Mouse (Mus musculus): Measurements from ENCODE around the gene Nptxr.
A peak's percentile ranks its signal among the peaks of the same experiment; 100 is the strongest.
"Not testable (repeated sequence)": the region's sequence is repeated elsewhere in the genome, so short reads cannot be mapped to it uniquely, and the experiment has no call there.

Gene Nptxr

GRCm38 (mm10) chr15:79822265-79823199 lies 18.0 kb upstream of the Nptxr start:
- peak in 1 of 2 experiments; percentile 31 for DNase-seq

GRCm38 (mm10) chr15:79818325-79818724 lies 13.8 kb upstream of the Nptxr start:
- DNase-seq: peak in 1 of 2 experiments; percentile 32

DNA sequence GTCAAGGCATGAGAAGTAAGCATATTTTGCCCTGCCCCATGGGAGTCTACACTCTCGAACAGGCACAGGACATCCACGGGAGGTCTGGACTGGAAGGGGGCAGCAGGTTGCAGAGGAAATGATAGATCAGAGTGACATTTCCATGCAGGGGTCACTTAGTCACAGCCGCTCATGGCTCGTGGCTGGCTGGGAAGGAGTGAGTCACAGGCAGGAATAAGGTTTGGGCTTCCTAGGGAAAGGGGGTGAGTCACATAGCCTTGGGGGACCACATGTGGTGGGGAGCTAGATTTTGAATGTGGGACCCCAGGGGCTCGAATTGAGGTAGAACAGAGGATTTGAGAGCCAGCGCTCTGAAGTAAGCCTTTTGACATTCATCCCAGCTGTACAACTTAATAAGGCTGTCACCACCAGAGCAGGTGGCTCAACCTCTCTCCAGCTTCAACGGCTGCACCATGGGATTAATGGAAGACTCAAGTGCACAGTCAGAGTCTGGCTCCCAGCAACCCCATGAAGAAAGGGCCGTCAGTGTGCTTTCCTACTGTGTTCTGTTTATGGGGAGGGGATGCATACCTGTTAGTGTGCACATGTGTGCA lies 9.2 kb upstream of the Nptxr start:
- peak in 1 of 2 experiments; percentile 17 for DNase-seq

DNA sequence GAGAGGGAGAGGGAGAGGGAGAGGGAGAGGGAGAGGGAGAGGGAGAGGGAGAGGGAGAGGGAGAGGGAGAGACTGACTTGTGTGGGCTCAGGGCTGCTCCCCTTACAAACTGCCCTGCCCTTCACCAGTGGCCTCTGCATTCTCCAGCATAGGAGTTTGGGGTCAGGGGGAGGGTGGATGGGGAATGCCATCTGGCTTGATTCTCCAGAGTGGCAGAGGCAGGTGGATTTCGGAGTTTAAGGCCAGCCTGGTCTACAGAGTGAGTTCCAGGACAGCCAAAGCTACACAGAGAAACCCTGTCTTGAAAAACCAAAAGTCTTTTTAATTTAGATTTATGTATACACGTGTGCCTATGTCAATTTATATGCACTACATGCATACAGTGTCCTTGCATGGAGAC lies 8.3 kb upstream of the Nptxr start:
- DNase-seq: not testable (repeated sequence)

DNA sequence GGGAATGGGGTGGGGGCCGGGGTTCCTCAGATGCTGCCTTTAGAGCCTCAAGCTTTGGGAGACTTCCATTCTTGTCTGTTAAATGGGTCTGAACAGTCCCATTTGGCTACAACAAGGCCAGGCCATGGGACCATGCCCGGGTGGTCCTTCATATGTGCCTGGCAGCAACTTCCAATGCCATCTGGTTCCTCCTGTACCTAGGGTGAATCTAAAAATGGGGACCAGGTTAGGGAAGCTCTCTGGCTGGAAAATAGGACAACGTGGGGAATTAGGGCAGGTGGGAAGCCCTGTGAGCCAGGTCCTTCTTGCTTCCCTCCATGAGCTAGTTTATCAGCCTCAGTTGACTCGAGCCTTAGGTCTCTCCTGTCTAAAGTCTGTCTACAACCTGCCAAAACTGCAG lies 6.4 kb upstream of the Nptxr start:
- peak; percentile 56 to 57 for DNase-seq

DNA sequence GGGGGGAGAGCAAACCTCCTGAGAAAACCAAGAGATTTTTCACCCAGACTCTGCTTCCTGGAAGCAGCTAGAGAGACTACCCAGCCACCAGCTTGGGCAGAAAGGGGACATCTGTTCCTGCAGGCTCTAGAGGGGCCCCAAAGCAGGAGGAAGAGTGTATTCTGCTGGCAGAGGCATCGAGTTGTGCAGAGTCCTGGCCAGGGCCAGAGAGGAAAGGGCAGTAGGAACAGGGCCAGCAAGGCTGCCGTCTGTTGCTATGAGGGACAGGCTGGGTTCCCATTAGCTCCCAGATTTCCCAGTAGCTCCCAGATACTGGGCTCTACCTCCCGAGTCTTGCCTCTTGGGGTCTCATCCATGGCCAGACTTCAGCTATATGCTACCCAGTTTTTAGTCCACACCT lies 5.5 kb upstream of the Nptxr start:
- DNase-seq: peak; percentile 77 to 85

DNA sequence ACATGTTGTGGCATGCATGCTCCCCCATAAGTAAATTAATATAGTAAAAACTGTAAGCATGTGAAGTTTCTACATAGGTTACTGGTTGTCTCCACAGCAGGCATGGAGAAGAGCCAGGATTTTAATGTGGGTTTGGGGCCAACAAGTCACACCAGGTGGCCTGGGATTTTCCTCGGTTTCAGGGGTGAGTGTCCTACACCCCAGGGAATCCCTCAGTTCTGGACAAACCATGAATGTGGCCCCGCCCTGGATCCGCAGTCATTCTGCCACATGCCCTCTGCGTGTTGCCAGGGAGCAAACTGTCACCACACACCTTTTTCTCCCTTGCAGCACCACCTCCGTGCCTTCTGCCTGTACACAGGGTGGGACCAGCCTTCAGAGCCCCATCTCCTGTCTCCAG lies 4.1 kb upstream of the Nptxr start:
- DNase-seq: peak in 1 of 2 experiments; percentile 65

DNA sequence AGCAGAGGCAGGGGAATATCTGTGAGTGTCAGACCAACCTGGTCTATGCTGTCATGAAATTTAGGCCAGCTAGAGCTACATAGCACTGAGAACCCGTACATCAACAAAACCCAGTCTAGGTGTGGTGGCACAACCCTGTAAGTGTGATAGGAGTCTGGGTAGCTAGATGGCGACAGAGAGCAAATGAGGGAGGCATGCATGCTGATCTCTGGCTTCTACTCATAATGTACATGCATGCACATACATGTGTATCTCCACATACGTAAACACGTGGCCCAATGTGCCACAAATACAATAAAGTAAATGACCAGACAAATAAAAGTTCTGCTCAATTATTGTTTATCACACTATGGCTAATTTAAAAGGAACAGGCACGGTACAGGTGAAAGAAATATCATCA lies 3.5 kb upstream of the Nptxr start:
- DNase-seq: peak; percentile 76 to 80

- no peak for DNase-seq
Observed at GRCm38 (mm10) chr15:79807050-79807449, 2.5 kb upstream of the Nptxr start.

- no peak for DNase-seq
Observed at GRCm38 (mm10) chr15:79805246-79805645, 680 bp upstream of the Nptxr start.

DNA sequence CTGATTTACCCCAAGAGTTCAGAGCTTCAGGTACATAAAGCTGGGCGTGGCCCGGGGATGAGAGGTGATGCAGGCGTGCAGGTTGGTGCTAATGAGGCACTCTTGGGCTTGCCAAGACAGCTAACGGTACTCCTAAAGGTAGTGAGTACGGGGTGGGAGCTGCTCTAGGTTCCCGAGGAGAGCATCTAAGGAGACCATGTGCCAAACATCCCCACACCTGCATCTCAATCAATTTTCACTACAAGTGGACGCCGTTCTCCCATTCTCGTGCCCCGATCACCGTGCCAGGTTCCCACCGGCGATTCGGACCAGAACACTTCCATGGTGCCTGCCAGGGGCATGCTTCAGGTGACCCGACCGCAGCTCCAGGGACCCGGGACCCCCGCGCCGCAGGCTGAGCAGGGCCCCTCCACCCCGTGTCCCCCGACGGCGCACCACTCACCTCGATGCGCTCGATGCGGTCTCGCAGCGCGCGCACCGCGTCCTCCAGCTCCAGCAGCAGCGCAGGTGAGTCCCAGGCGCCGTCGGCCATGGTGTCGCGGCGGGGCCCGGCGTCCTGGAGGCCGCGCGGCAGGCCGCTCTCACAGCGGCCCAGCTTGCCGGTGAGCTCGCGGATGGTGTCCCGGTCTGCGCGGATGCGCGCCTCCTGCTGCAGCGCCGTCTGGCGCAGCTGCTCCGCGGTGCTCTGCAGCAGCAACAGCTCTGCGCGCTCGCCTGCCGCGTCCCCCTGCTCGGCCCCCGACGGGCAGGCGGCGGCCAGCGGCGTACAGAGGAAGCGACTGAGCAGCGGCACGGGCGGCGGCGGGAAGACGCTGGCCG lies 824 bp downstream of the Nptxr start:
- peak in 1 of 2 experiments; percentile 45 for DNase-seq

GRCm38 (mm10) chr15:79802304-79802703 lies 2.3 kb downstream of the Nptxr start:
- DNase-seq: peak; percentile 75 to 79

GRCm38 (mm10) chr15:79801646-79802045 lies 2.9 kb downstream of the Nptxr start:
- no peak for DNase-seq

DNA sequence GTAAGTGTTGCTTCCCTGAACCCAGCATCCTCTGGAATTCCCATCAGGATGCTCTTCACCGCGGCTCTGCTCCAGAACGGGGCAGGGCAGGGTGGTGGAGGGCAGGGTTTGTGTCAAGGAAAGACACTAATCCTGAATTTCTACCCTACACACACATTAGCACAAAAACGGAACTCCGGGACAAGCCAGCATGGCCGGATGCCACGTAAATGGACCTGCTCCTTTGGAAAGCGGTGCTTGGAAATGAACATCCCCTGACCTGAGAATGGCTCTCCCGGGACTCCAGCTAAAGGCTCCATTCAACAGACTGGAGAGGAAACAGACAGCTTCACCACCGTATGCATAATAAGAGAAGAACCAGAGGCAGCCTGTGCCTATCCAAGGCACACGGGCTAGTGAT lies 3.9 kb downstream of the Nptxr start:
- DNase-seq: peak in 1 of 2 experiments; percentile 44

- peak in 1 of 2 experiments; percentile 17 for DNase-seq
Observed at GRCm38 (mm10) chr15:79798591-79798990, 6.0 kb downstream of the Nptxr start.

DNA sequence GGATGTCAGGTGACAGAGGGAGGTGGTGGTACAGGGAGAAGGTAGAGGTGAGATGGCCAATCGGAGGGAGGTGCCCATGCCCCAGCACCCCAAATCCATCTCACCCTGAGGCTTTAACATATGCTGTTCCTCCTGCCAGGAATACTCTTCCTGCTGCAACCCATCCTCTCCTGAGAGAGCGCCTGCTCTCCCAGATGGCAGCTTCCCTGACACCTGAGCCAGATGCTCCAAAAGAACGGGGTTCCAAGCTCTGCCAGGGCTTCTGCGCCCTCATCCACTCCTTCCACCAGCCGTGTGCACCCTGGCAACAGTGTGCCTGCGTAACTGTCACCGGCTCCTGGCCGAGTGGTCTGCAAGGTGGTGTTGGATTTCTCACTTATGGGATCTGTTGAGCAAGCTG lies 6.9 kb downstream of the Nptxr start:
- DNase-seq: peak in 1 of 2 experiments; percentile 30

- DNase-seq: no peak
Observed at GRCm38 (mm10) chr15:79797096-79797495, 7.5 kb downstream of the Nptxr start.

DNA sequence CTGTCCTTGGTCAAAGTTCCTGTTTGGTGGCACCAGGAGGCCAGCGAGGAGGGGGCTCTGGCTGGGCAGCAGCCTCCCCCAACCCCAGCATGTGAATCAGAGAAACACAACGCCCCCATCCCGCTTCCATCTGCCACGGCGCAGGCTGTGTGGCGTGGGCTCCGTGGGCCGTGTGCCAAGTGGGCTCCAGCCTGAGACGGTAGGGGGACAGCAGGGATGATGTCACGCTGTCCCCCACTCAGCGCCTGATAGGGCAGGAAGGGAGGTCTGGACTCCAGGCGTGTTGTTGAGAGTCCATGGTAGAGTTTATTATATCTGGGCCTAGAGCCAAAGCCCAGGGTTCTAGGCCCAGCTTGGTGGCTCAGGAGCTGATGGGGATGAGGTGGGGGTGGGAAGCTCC lies 8.3 kb downstream of the Nptxr start:
- peak in 1 of 2 experiments; percentile 25 for DNase-seq

- DNase-seq: peak in 1 of 2 experiments; percentile 15
Observed at GRCm38 (mm10) chr15:79794173-79794572, 10.4 kb downstream of the Nptxr start.

DNA sequence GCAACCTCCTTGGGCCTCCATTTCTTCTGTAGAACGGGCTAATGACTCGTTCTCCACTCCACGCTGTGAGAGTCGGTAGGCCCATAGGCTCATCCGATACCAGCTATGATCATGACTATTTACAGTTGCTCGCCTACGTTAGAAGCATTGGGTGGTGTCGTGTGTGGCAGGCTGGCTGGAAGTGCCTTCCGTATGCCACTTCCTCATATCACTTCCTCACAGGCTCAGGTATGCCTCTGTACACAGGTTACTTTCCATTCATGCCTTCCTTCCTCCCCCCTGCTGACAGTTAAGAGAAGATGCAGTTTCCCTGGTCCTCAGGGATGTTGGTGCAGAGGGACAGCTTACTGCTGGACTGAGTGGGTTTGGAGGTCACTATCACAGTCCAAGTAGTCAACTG lies 11.5 kb downstream of the Nptxr start:
- DNase-seq: no peak

DNA sequence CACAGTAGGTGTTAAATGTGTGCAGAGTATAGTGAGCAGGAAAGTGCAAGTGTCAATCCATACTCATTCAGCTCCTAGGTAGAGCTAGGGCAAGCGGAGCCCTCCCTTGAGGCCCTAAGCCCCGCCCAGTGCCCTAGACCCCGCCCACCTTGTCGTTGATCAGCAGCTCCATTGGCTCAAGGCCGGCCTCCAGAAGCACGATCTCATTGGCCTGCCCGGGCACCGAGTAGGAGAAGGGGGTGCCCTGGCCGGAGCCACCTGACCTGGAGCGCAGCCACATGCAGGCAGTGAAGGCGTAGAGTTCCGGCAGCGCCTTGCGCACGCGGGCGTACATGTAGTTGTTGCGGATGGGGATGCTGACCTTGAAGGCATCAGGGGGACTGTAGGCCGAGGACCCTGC lies 12.1 kb downstream of the Nptxr start:
- peak; percentile 53 to 60 for DNase-seq

- peak in 1 of 2 experiments; percentile 21 for DNase-seq
Observed at GRCm38 (mm10) chr15:79791502-79791901, 13.1 kb downstream of the Nptxr start.

DNA sequence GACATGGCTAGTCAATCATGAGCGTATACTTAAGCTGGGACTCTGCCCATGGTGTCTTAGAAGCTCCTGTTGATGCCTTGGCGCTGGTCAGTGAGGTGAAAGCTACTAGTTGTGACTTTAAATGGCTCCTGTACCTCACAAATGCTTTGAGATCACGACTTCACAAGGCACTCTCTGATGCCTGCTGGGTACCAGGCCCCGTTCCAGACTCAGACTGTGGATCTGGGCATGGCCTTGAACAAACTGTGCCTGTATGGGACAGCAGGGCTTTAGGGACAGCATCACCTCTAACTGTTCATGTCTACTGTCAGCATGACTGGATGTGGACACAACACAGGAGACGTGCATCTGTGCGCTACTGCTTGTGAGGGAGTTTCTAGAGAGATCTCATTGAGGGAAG lies 13.7 kb downstream of the Nptxr start:
- peak; percentile 77 to 82 for DNase-seq
